Mouse (Mus musculus): ENCODE measurements around the gene Btbd35f6. TPM values are rescaled to one million over a fixed set of nuclear protein-coding genes. Genes with fewer than 3 reads are reported as not detected.
"Not testable (repeated sequence)": the region's sequence is repeated elsewhere in the genome, so short reads cannot be mapped to it uniquely, and the experiment has no call there.

Gene Btbd35f6
- not detected for total RNA-seq (2021)

- DNase-seq (ENCODE audit: extremely low spot score in 1 of 2, low spot score in 2 of 2); intact Hi-C loops (cut with DNase I): not testable (repeated sequence)
Measured at GRCm38 (mm10) chrX:33956440-33956839, at the start of gene Btbd35f6. Btbd35f6 (minus strand) TSS chrX:33956540.

GRCm38 (mm10) chrX:33986716-33987115 is 30.4 kb upstream of the Btbd35f6 start, which contains the start of gene Gm21870:
Gm21870 (minus strand) TSS chrX:33986816.
- intact Hi-C loops (cut with DNase I); DNase-seq (ENCODE audit: extremely low spot score in 1 of 2, low spot score in 2 of 2): not testable (repeated sequence)

- DNase-seq (ENCODE audit: extremely low spot score in 1 of 2, low spot score in 2 of 2); intact Hi-C loops (cut with DNase I): not testable (repeated sequence)
Measured at GRCm38 (mm10) chrX:33930216-33930615, 26.1 kb downstream of the Btbd35f6 start.

- intact Hi-C loops (cut with DNase I); DNase-seq (ENCODE audit: extremely low spot score in 1 of 2, low spot score in 2 of 2): not testable (repeated sequence)
Measured at GRCm38 (mm10) chrX:33928225-33928624, 28.1 kb downstream of the Btbd35f6 start.

GRCm38 (mm10) chrX:33926344-33926743 is 30.0 kb downstream of the Btbd35f6 start:
- DNase-seq (ENCODE audit: extremely low spot score in 1 of 2, low spot score in 2 of 2); intact Hi-C loops (cut with DNase I): not testable (repeated sequence)

- intact Hi-C loops (cut with DNase I); DNase-seq (ENCODE audit: extremely low spot score in 1 of 2, low spot score in 2 of 2): not testable (repeated sequence)
Measured at GRCm38 (mm10) chrX:33925420-33925819, 30.9 kb downstream of the Btbd35f6 start.

Other genes with a start within 250 kb of the Btbd35f6 start
- not detected for gene Gm21870, start 30.3 kb upstream of the Btbd35f6 start, total RNA-seq (2021)
- gene Btbd35f9, start 205.0 kb upstream of the Btbd35f6 start, total RNA-seq (2021): not detected